Mouse (Mus musculus): ENCODE data around the gene Bud23. TPM values are rescaled to one million over a fixed set of nuclear protein-coding genes. Genes with fewer than 3 reads are reported as not detected.
A peak's percentile ranks its signal among the peaks of the same experiment; 100 is the strongest.

Gene Bud23
- polyA plus RNA-seq, 1 experiment from 2014 or later: 77.0 TPM

GRCm38 (mm10) chr5:135012671-135013441, 51.9 kb downstream of the Bud23 start:
- H3K9ac ChIP-seq (ENCODE audit: low read depth, low read length): no peak overlapping the region
- H3K4me2 ChIP-seq (ENCODE audit: low read length): no peak overlapping the region; the same call in 1 of the 2 replicates
- H3K9me3 ChIP-seq (ENCODE audit: control insufficient read depth, low read length): no peaks in the 10 kb centered on the region
- peaks cover 18% of the 10 kb centered on the region for H3K4me1 ChIP-seq (ENCODE audit: control insufficient read depth, insufficient read depth, low read depth, low read length)
- ATAC-seq: no peak
- no peaks in the 10 kb centered on the region for H3K27me3 ChIP-seq (replicated peaks; ENCODE audit: control insufficient read depth, insufficient read depth, low read length)
- H3K4me3 ChIP-seq (ENCODE audit: low read length): no peak overlapping the region
- H3K36me3 ChIP-seq (ENCODE audit: control insufficient read depth, insufficient read depth, low read length): no peaks in the 10 kb centered on the region
- WGBS: 3% methylated on average over 14 of the region's 16 CpGs
- no peak overlapping the region for H3K27ac ChIP-seq (ENCODE audit: low read depth, low read length)

- ATAC-seq: no peak
- peak overlapping the region; percentile 34; the same call in 1 of the 2 replicates for H3K9ac ChIP-seq (ENCODE audit: low read depth, low read length)
- no peak overlapping the region for H3K27ac ChIP-seq (ENCODE audit: low read depth, low read length)
- 21% methylated on average over 26 of the region's 26 CpGs for WGBS
- no peaks in the 10 kb centered on the region for H3K9me3 ChIP-seq (ENCODE audit: control insufficient read depth, low read length)
- H3K4me2 ChIP-seq (ENCODE audit: low read length): peak overlapping the region; percentile 20
- peaks cover 18% of the 10 kb centered on the region for H3K4me1 ChIP-seq (ENCODE audit: control insufficient read depth, insufficient read depth, low read depth, low read length)
- no peak overlapping the region for H3K4me3 ChIP-seq (ENCODE audit: low read length)
- no peaks in the 10 kb centered on the region for H3K27me3 ChIP-seq (replicated peaks; ENCODE audit: control insufficient read depth, insufficient read depth, low read length)
- H3K36me3 ChIP-seq (ENCODE audit: control insufficient read depth, insufficient read depth, low read length): no peaks in the 10 kb centered on the region
Measured at GRCm38 (mm10) chr5:135011809-135012613, 52.7 kb downstream of the Bud23 start.

GRCm38 (mm10) chr5:135010841-135011743, 53.7 kb downstream of the Bud23 start:
- H3K27me3 ChIP-seq (replicated peaks; ENCODE audit: control insufficient read depth, insufficient read depth, low read length): no peaks in the 10 kb centered on the region
- H3K9me3 ChIP-seq (ENCODE audit: control insufficient read depth, low read length): no peaks in the 10 kb centered on the region
- no peak overlapping the region for H3K27ac ChIP-seq (ENCODE audit: low read depth, low read length)
- H3K9ac ChIP-seq (ENCODE audit: low read depth, low read length): peak overlapping the region; percentile 17; the same call in 1 of the 2 replicates
- ATAC-seq: no peak
- no peak overlapping the region for H3K4me3 ChIP-seq (ENCODE audit: low read length)
- H3K4me2 ChIP-seq (ENCODE audit: low read length): no peak overlapping the region; the same call in 1 of the 2 replicates
- H3K4me1 ChIP-seq (ENCODE audit: control insufficient read depth, insufficient read depth, low read depth, low read length): peaks cover 18% of the 10 kb centered on the region
- no peaks in the 10 kb centered on the region for H3K36me3 ChIP-seq (ENCODE audit: control insufficient read depth, insufficient read depth, low read length)
- WGBS: 87% methylated on average over 25 of the region's 25 CpGs

GRCm38 (mm10) chr5:135010320-135010709, 54.4 kb downstream of the Bud23 start:
- no peaks in the 10 kb centered on the region for H3K36me3 ChIP-seq (ENCODE audit: control insufficient read depth, insufficient read depth, low read length)
- ATAC-seq: no peak
- WGBS: 57% methylated on average over 7 of the region's 7 CpGs
- peaks cover 18% of the 10 kb centered on the region for H3K4me1 ChIP-seq (ENCODE audit: control insufficient read depth, insufficient read depth, low read depth, low read length)
- H3K27ac ChIP-seq (ENCODE audit: low read depth, low read length): no peak overlapping the region
- H3K4me3 ChIP-seq (ENCODE audit: low read length): peak overlapping the region; percentile 75
- H3K27me3 ChIP-seq (replicated peaks; ENCODE audit: control insufficient read depth, insufficient read depth, low read length): no peaks in the 10 kb centered on the region
- no peaks in the 10 kb centered on the region for H3K9me3 ChIP-seq (ENCODE audit: control insufficient read depth, low read length)
- H3K4me2 ChIP-seq (ENCODE audit: low read length): peak overlapping the region; percentile 68
- H3K9ac ChIP-seq (ENCODE audit: low read depth, low read length): peak overlapping the region; percentile 79

GRCm38 (mm10) chr5:135009590-135010319, 55.0 kb downstream of the Bud23 start:
- no peaks in the 10 kb centered on the region for H3K9me3 ChIP-seq (ENCODE audit: control insufficient read depth, low read length)
- H3K27ac ChIP-seq (ENCODE audit: low read depth, low read length): peak overlapping the region; percentile 99
- 0% methylated on average over 32 of the region's 37 CpGs for WGBS
- peak; percentile 86 for ATAC-seq
- no peaks in the 10 kb centered on the region for H3K36me3 ChIP-seq (ENCODE audit: control insufficient read depth, insufficient read depth, low read length)
- H3K4me3 ChIP-seq (ENCODE audit: low read length): peak overlapping the region; percentile 75
- peak overlapping the region; percentile 79 for H3K9ac ChIP-seq (ENCODE audit: low read depth, low read length)
- H3K4me1 ChIP-seq (ENCODE audit: control insufficient read depth, insufficient read depth, low read depth, low read length): peaks cover 18% of the 10 kb centered on the region
- peak overlapping the region; percentile 68 for H3K4me2 ChIP-seq (ENCODE audit: low read length)
- no peaks in the 10 kb centered on the region for H3K27me3 ChIP-seq (replicated peaks; ENCODE audit: control insufficient read depth, insufficient read depth, low read length)

- peak within 1 kb of the TSS; percentile 68 for H3K4me2 ChIP-seq (ENCODE audit: low read length)
- peaks cover 18% of the 10 kb centered on the region for H3K4me1 ChIP-seq (ENCODE audit: control insufficient read depth, insufficient read depth, low read depth, low read length)
- H3K9ac ChIP-seq (ENCODE audit: low read depth, low read length): peak within 1 kb of the TSS; percentile 79
- under 1% methylated on average over 52 of the region's 52 CpGs for WGBS
- H3K4me3 ChIP-seq (ENCODE audit: low read length): peak within 1 kb of the TSS; percentile 75
- H3K9me3 ChIP-seq (ENCODE audit: control insufficient read depth, low read length): no peaks in the 10 kb centered on the region
- no peaks in the 10 kb centered on the region for H3K27me3 ChIP-seq (replicated peaks; ENCODE audit: control insufficient read depth, insufficient read depth, low read length)
- H3K36me3 ChIP-seq (ENCODE audit: control insufficient read depth, insufficient read depth, low read length): no peaks in the 10 kb centered on the region
- ATAC-seq: peak; percentile 91
- peak within 1 kb of the TSS; percentile 99 for H3K27ac ChIP-seq (ENCODE audit: low read depth, low read length)
Measured at GRCm38 (mm10) chr5:135008671-135009589, 55.8 kb downstream of the Bud23 start, which contains the start of gene Abhd11. TSS of gene Abhd11 (plus strand) at chr5:135009152.

GRCm38 (mm10) chr5:135007802-135008571, 56.8 kb downstream of the Bud23 start:
- peak overlapping the region; percentile 75 for H3K4me3 ChIP-seq (ENCODE audit: low read length)
- H3K4me1 ChIP-seq (ENCODE audit: control insufficient read depth, insufficient read depth, low read depth, low read length): peaks cover 18% of the 10 kb centered on the region
- WGBS: 35% methylated on average over 16 of the region's 16 CpGs
- no peak for ATAC-seq
- no peaks in the 10 kb centered on the region for H3K27me3 ChIP-seq (replicated peaks; ENCODE audit: control insufficient read depth, insufficient read depth, low read length)
- no peaks in the 10 kb centered on the region for H3K36me3 ChIP-seq (ENCODE audit: control insufficient read depth, insufficient read depth, low read length)
- H3K27ac ChIP-seq (ENCODE audit: low read depth, low read length): peak overlapping the region; percentile 99
- H3K4me2 ChIP-seq (ENCODE audit: low read length): peak overlapping the region; percentile 68
- H3K9me3 ChIP-seq (ENCODE audit: control insufficient read depth, low read length): no peaks in the 10 kb centered on the region
- peak overlapping the region; percentile 73 for H3K9ac ChIP-seq (ENCODE audit: low read depth, low read length)

Measured in hindbrain, embryonic 16.5 days (tissue).